Mouse (Mus musculus): Measurements from ENCODE around the gene Rmdn3. TPM values are rescaled to one million over a fixed set of nuclear protein-coding genes. Genes with fewer than 3 reads are reported as not detected.

Gene Rmdn3
- polyA plus RNA-seq, 1 experiment from 2014 or later, result 54.2 TPM

DNA sequence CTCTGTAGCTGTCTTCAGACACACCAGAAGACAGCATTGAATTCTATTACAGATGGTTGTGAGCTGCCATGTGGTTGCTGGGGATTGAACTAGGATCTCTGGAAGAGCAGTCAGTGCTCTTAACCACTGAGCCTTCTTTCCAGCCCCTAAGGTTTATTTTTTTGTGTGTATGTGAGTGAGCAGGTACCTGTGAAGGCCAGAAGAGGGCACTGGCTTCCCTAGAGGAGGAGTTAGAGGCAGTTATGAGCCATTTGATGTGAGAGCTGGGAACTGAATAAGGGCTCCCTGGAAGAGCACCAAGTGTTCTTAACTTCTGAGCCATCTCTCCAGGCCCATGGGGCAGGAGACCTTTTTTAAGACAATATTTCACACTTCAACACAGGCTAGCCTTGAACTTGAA, 8.6 kb upstream of the Rmdn3 start:
- Histone ChIP-seq H3K27ac (replicated peaks) (no peak overlapping the region), H3K4me3 (no peak overlapping the region), H3K9ac (replicated peaks) (no peak overlapping the region), H3K4me1 (peaks cover 16% of the 10 kb centered on the region), H3K36me3 (no peaks in the 10 kb centered on the region), H3K4me2 (replicated peaks) (no peak overlapping the region), H3K9me3 (no peaks in the 10 kb centered on the region), H3K27me3 (peaks cover 26% of the 10 kb centered on the region; the same call in 1 of the 2 replicates)
- no peak for ATAC-seq (replicated peaks)

DNA sequence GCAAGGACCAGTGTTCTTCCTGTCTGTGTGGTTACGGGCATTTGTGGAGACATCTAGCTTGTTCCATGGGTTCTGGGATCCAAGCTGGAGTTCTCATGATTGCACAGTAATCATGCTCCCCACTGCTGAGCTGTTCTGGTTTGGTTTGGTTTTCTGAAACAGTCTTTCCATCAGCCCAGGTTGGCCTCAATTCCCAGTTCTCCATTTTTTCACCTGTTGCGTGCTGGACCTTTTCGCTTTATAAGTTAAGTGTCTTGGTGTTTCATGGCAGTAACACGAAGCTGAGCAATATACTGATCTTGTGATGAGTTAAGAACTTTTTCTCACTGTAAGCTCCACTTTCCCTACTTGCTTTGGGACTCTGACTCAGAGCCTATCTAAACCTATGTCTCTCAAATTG, 7.2 kb upstream of the Rmdn3 start:
- no peak overlapping the region for H3K9ac ChIP-seq (replicated peaks)
- no peak overlapping the region for H3K4me2 ChIP-seq (replicated peaks)
- H3K9me3 ChIP-seq, result no peaks in the 10 kb centered on the region
- H3K4me1 ChIP-seq, result peaks cover 16% of the 10 kb centered on the region
- no peak for ATAC-seq (replicated peaks)
- H3K27me3 ChIP-seq, result peaks cover 26% of the 10 kb centered on the region; the same call in 1 of the 2 replicates
- 90% methylated on average over 4 of the region's 4 CpGs for WGBS
- no peak overlapping the region for H3K4me3 ChIP-seq
- H3K27ac ChIP-seq (replicated peaks), result no peak overlapping the region
- H3K36me3 ChIP-seq, result no peaks in the 10 kb centered on the region

DNA sequence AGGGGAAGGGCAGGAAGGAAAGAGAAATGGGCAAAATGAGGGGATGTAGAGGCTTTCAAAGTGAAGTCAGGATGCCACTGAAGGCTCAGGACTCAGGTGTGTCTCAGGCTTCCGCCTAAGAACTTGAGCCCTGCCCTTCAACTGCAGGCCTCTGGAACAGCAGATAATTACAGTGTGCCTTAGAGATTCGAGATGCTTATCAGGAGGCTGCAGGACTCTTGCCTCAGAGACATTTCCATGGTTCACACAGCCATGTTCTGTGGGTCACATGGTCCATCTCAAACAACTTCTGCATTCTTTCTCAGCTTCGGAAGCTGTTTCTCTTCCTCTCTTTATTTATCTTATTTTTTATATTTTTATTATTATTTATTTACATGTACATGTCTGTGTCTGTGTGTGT, 6.3 kb upstream of the Rmdn3 start:
- H3K4me2 ChIP-seq (replicated peaks), result no peak overlapping the region
- WGBS, result 75% methylated on average over 3 of the region's 3 CpGs
- H3K4me3 ChIP-seq, result no peak overlapping the region
- H3K9ac ChIP-seq (replicated peaks), result no peak overlapping the region
- H3K9me3 ChIP-seq, result no peaks in the 10 kb centered on the region
- ATAC-seq (replicated peaks), result no peak
- H3K27ac ChIP-seq (replicated peaks), result no peak overlapping the region
- peaks cover 16% of the 10 kb centered on the region for H3K4me1 ChIP-seq
- H3K27me3 ChIP-seq, result peaks cover 26% of the 10 kb centered on the region; the same call in 1 of the 2 replicates
- no peaks in the 10 kb centered on the region for H3K36me3 ChIP-seq

DNA sequence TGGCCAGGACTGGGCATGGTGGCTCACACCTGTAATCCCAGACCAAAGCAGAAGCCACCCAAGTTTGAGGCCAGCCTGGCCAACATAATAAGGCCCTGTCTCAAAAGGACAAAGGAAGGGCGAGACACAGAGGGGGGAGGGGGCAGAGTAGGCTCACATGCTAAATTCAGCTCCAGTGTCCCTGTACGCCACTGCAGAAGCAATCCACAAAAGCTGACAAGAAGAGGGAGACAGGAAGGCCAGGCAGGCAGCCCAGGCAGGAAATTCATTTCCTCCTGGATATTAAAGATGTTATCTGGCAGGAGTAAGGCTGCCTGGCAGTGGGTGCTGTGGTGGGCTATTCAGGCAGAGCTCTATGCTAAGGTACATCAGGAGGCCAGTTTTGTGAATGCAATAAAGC, 4.4 kb upstream of the Rmdn3 start:
- 24% methylated on average over 2 of the region's 2 CpGs for WGBS
- no peak overlapping the region for H3K9ac ChIP-seq (replicated peaks)

DNA sequence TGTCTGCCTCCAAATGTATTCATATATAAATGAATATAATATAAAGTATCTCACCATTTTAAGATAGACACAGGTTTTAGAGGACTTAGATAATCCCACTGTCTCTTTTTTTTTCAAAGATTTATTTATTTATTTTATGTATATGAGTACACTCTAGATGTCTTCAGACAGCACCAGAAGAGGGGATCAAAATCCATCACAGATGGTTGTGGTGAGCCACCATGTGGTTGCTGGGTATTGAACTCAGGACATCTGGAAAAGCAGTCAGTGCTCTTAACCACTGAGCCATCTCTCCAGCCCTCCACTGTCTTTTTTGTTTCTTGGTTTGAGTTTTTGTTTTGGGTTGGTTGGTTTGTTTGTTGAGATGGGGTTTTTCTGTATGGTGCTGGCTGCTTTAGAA, 1.0 kb upstream of the Rmdn3 start:
- Histone ChIP-seq H3K4me2 (replicated peaks) (no peak overlapping the region), H3K27me3 (no peaks in the 10 kb centered on the region), H3K4me3 (no peak overlapping the region), H3K27ac (replicated peaks) (no peak overlapping the region), H3K9me3 (no peaks in the 10 kb centered on the region), H3K36me3 (peaks cover 14% of the 10 kb centered on the region; the same call in 1 of the 2 replicates), H3K9ac (replicated peaks) (no peak overlapping the region), H3K4me1 (peaks cover 17% of the 10 kb centered on the region)
- ATAC-seq (replicated peaks), result no peak

More for the DNA sequence above, 4.4 kb upstream of the Rmdn3 start:
- Histone ChIP-seq H3K9me3 (no peaks in the 10 kb centered on the region), H3K4me3 (no peak overlapping the region), H3K36me3 (no peaks in the 10 kb centered on the region), H3K27ac (replicated peaks) (no peak overlapping the region), H3K4me2 (replicated peaks) (no peak overlapping the region), H3K4me1 (peaks cover 6% of the 10 kb centered on the region), H3K27me3 (peaks cover 9% of the 10 kb centered on the region; the same call in 1 of the 2 replicates)
- ATAC-seq (replicated peaks), result no peak

DNA sequence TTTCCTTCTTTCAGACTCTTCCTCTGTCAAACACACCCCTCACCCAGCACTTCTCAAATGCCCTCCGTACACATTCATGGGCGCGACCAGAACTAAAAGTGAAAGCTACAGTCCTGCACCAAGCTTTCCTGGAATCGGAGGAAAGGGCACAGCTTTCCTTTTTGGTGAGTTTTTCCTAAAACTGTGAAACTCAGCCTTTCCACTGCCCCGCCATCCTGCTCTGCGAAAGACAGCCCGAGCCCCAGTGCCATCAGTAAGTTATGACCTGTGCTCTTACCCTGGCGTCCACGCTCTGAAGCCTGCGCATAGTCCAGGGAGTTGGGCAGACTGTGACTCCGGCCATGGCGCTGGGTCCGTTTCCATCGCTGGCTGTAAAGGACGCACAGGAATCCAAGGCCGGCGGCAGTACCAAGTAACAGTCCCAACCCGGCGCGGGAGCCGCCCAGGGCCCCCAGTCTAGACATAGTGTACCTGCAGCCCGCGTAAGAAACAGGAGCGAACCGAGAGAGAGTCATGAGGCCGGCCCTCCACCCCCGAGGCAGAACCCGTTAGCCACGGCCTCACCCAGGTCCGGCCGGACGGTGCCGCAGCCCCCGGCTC, 653 bp downstream of the Rmdn3 start:
- H3K4me1 ChIP-seq, result peaks cover 17% of the 10 kb centered on the region
- ATAC-seq (replicated peaks), result peak; percentile 71
- H3K27me3 ChIP-seq, result no peaks in the 10 kb centered on the region
- peak overlapping the region; percentile 92 for H3K4me2 ChIP-seq (replicated peaks)
- peak overlapping the region; percentile 94 for H3K4me3 ChIP-seq
- WGBS, result 8% methylated on average over 34 of the region's 34 CpGs
- peaks cover 30% of the 10 kb centered on the region for H3K36me3 ChIP-seq
- no peaks in the 10 kb centered on the region for H3K9me3 ChIP-seq
- peak overlapping the region; percentile 86 for H3K9ac ChIP-seq (replicated peaks)
- peak overlapping the region; percentile 76; the same call in 1 of the 2 replicates for H3K27ac ChIP-seq (replicated peaks)

DNA sequence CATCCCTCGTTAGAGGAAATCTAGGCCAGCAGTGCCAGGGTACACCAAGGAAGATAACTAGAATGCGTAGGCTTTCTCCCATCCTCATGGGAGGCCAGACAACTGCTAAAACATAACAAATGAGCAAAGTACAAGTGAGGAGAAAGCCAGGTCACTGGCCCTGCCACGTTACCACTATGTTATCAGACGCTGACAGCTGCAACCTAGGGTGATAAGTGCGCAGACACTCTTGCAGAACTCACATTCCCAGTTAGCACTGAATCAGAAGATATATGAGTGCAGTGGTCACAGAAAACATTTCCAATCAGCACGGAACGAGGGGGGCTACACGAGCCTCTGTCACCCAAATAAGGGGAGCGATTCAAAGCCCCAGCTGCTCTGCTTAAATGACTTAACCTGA, 1.4 kb downstream of the Rmdn3 start:
- no peaks in the 10 kb centered on the region for H3K9me3 ChIP-seq
- H3K36me3 ChIP-seq, result peaks cover 37% of the 10 kb centered on the region
- H3K27ac ChIP-seq (replicated peaks), result no peak overlapping the region
- H3K4me3 ChIP-seq, result no peak overlapping the region; the same call in 1 of the 2 replicates
- no peak for ATAC-seq (replicated peaks)
- peak overlapping the region; percentile 92; the same call in 1 of the 2 replicates for H3K4me2 ChIP-seq (replicated peaks)
- WGBS, result 85% methylated on average over 9 of the region's 9 CpGs
- no peak overlapping the region for H3K9ac ChIP-seq (replicated peaks)
- H3K27me3 ChIP-seq, result no peaks in the 10 kb centered on the region
- H3K4me1 ChIP-seq, result peaks cover 17% of the 10 kb centered on the region

DNA sequence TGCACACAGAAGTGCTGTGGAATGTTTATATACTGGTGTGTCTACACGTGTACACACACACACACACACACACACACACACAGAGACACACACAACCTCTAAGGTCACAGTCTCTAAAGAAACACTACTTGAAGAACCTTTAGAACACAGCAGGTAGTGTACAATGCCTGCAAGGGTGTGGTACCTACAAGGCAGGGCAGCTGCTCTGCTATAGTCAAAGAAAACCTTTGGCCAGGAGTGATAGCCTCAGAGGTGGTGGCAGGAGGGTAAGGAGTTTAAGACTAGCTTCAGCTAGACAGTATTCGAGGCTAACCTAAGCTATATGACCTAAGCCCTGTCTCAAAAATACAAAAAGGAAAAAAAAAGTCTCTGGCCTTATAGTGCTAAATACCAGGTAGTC, 2.2 kb downstream of the Rmdn3 start:
- H3K4me3 ChIP-seq, result no peak overlapping the region
- H3K4me2 ChIP-seq (replicated peaks), result no peak overlapping the region
- ATAC-seq (replicated peaks), result no peak
- H3K9me3 ChIP-seq, result no peaks in the 10 kb centered on the region
- H3K4me1 ChIP-seq, result peaks cover 17% of the 10 kb centered on the region
- peaks cover 45% of the 10 kb centered on the region for H3K36me3 ChIP-seq
- 91% methylated on average over 2 of the region's 2 CpGs for WGBS
- no peaks in the 10 kb centered on the region for H3K27me3 ChIP-seq
- no peak overlapping the region for H3K9ac ChIP-seq (replicated peaks)
- H3K27ac ChIP-seq (replicated peaks), result no peak overlapping the region

DNA sequence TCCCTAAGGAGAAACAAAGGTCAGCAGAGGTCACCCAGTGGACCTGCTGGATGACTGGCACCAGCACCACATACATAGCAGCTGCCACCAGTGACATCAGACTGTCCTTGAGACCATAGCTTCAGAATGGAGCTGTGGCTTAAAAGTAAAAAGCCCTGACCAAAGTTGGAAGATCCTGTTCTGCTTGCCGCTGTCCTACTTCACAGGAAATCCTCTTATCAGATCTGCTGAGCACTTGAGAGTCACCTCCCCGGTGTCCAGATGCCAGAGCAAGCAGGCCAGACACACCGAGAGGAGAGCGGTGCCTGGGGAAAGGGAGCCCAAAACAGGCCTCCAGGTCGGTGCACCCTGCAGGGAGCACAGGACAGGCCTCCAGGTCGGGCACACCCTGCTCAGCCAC, 4.6 kb downstream of the Rmdn3 start:
- Histone ChIP-seq H3K27me3 (no peaks in the 10 kb centered on the region), H3K36me3 (peaks cover 68% of the 10 kb centered on the region), H3K4me1 (peaks cover 13% of the 10 kb centered on the region), H3K9ac (replicated peaks) (no peak overlapping the region), H3K27ac (replicated peaks) (no peak overlapping the region), H3K4me2 (replicated peaks) (no peak overlapping the region), H3K9me3 (no peaks in the 10 kb centered on the region), H3K4me3 (no peak overlapping the region)
- no peak for ATAC-seq (replicated peaks)
- 83% methylated on average over 6 of the region's 6 CpGs for WGBS

DNA sequence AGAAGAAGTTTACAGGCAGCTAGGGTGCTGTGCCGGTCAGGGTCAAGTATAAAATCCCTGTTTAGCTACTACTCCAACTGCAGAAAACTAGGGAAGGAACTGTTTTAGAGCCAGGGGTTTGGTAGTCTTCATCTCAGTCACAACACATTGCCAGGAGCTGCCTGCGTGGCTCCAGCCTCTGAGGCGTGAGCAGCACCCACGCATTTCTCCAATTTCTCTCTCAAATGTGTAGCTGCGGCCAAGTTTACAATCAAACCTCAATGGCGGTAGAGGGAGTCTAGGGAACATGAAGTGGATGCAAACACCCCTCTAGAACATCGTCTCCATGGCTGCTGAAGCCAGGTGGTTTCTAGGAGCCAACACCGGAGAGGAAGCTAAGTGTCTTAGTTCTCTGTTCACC, 9.1 kb downstream of the Rmdn3 start:
- H3K4me1 ChIP-seq, result no peaks in the 10 kb centered on the region
- no peaks in the 10 kb centered on the region for H3K9me3 ChIP-seq
- peaks cover 95% of the 10 kb centered on the region for H3K36me3 ChIP-seq
- H3K27ac ChIP-seq (replicated peaks), result no peak overlapping the region
- no peak for ATAC-seq (replicated peaks)
- no peak overlapping the region for H3K4me3 ChIP-seq
- WGBS, result 92% methylated on average over 8 of the region's 8 CpGs
- no peak overlapping the region for H3K9ac ChIP-seq (replicated peaks)
- no peak overlapping the region for H3K4me2 ChIP-seq (replicated peaks)
- no peaks in the 10 kb centered on the region for H3K27me3 ChIP-seq

DNA sequence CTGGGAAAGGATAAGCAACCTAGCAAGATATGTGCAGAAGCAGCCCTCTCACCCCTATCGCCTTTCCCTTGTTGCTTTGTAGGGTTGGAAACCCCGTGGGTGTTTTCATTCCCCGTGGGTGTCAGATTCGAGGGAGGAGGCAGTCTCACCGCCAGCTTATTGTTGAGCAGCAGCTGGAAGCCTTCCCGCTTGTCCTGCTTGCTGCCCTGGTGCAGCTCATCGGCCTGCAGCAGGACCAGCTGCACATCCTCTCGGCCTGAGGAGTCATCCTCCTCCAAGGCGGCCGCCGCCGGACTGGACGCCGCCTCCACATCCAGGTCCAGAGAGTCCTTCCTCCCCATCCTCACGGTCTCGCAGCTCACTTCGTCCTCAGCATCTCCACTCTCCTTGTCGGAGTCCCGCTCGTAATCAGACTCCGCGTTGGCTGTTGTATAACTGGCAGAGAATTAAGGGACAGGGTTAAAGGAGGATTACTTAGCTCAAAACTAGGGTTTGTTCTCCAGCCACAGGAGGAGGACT, 9.6 kb downstream of the Rmdn3 start:
- H3K36me3 ChIP-seq, result peaks cover 95% of the 10 kb centered on the region
- no peak overlapping the region for H3K4me2 ChIP-seq (replicated peaks)
- no peak overlapping the region for H3K9ac ChIP-seq (replicated peaks)
- H3K9me3 ChIP-seq, result no peaks in the 10 kb centered on the region
- ATAC-seq (replicated peaks), result no peak
- 88% methylated on average over 22 of the region's 22 CpGs for WGBS
- no peak overlapping the region for H3K27ac ChIP-seq (replicated peaks)
- H3K4me1 ChIP-seq, result no peaks in the 10 kb centered on the region
- no peaks in the 10 kb centered on the region for H3K27me3 ChIP-seq
- no peak overlapping the region for H3K4me3 ChIP-seq

DNA sequence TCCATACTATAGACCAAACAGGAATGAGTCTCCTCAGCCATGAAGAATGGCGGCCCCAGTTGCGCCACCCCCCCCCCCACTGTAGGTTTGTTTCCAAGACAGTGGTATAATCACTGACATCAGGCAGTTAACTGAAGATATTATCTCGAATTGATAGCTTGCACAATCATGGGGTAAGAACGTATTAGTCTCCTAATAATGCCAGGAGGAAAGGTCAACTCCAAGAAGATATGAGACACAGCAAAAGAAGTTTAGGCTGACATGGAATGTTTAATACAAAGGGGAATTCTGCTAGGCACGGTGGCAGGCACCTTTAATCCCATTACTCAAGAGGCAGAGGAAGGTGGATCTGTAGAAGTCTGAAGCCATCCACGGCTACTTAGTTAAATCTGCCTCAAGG, 10.4 kb downstream of the Rmdn3 start:
- H3K4me2 ChIP-seq (replicated peaks), result no peak overlapping the region
- H3K4me3 ChIP-seq, result no peak overlapping the region
- no peak overlapping the region for H3K27ac ChIP-seq (replicated peaks)
- H3K9me3 ChIP-seq, result no peaks in the 10 kb centered on the region
- no peaks in the 10 kb centered on the region for H3K4me1 ChIP-seq
- H3K36me3 ChIP-seq, result peaks cover 95% of the 10 kb centered on the region
- H3K9ac ChIP-seq (replicated peaks), result no peak overlapping the region
- no peak for ATAC-seq (replicated peaks)
- WGBS, result 89% methylated on average over 6 of the region's 6 CpGs
- no peaks in the 10 kb centered on the region for H3K27me3 ChIP-seq

DNA sequence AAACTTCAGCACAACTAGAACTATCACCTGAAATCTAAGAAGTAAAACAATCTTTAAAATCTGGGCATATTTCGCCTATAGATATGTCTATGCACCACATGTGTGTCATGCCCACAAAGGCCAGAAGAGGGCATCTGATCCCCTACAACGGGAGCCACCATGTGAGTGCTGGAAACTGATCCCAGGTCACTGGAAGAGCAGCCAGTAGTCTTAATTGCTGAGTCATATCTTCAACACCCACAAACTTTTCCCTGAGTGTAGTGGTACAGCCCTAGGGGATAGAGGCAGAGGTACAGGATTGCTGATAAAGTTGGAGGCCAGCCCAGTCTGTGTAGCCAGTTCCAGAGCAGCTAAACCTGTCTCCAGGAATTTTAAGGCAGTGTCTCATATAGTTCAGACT, 11.6 kb downstream of the Rmdn3 start:
- Histone ChIP-seq H3K27me3 (no peaks in the 10 kb centered on the region), H3K9ac (replicated peaks) (no peak overlapping the region), H3K36me3 (peaks cover 96% of the 10 kb centered on the region), H3K4me1 (no peaks in the 10 kb centered on the region), H3K9me3 (no peaks in the 10 kb centered on the region), H3K4me2 (replicated peaks) (no peak overlapping the region), H3K27ac (replicated peaks) (no peak overlapping the region), H3K4me3 (no peak overlapping the region)
- no peak for ATAC-seq (replicated peaks)
- 84% methylated on average over 2 of the region's 2 CpGs for WGBS

All from forebrain, embryonic 15.5 days (tissue).